Mouse (Mus musculus) MEL-GATA-1-ER (cell line): ENCODE data around the gene Ppip5k2.

Experiments
- DNase-seq: peaks from one replicate; pipeline ENCODE4 v3.0.0-alpha.2; 2012; ENCODE audit warnings: low read depth; ENCODE audit errors: extremely low read depth

The Ppip5k2 gene

GRCm38 (mm10) chr1:97759841-97760240, 10.4 kb downstream of the Ppip5k2 start:
- no peak for DNase-seq

- no peak for DNase-seq
These were observed 15.8 kb downstream of the Ppip5k2 start for GRCm38 (mm10) chr1:97754392-97754791.

GRCm38 (mm10) chr1:97753216-97753615, 17.0 kb downstream of the Ppip5k2 start:
- DNase-seq = no peak

GRCm38 (mm10) chr1:97748163-97748562, 22.0 kb downstream of the Ppip5k2 start:
- no peak for DNase-seq

GRCm38 (mm10) chr1:97746261-97746660, 23.9 kb downstream of the Ppip5k2 start:
- no peak for DNase-seq

GRCm38 (mm10) chr1:97745712-97746111, 24.5 kb downstream of the Ppip5k2 start:
- DNase-seq = no peak

GRCm38 (mm10) chr1:97743063-97743462, 27.1 kb downstream of the Ppip5k2 start:
- peak; percentile 71 for DNase-seq

GRCm38 (mm10) chr1:97729339-97729738, 40.9 kb downstream of the Ppip5k2 start:
- peak; percentile 37 for DNase-seq

- no peak for DNase-seq
These were observed 43.5 kb downstream of the Ppip5k2 start for GRCm38 (mm10) chr1:97726730-97727129.

- no peak for DNase-seq
These were observed 51.8 kb downstream of the Ppip5k2 start for GRCm38 (mm10) chr1:97718440-97718839.

- DNase-seq = no peak
These were observed 55.8 kb downstream of the Ppip5k2 start for GRCm38 (mm10) chr1:97714334-97714868.

GRCm38 (mm10) chr1:97710520-97710919, 59.7 kb downstream of the Ppip5k2 start:
- DNase-seq = no peak

GRCm38 (mm10) chr1:97705389-97705788, 64.8 kb downstream of the Ppip5k2 start:
- peak; percentile 52 for DNase-seq

GRCm38 (mm10) chr1:97704646-97705045, 65.6 kb downstream of the Ppip5k2 start:
- no peak for DNase-seq

- no peak for DNase-seq
These were observed 71.1 kb downstream of the Ppip5k2 start for GRCm38 (mm10) chr1:97698956-97699570.

GRCm38 (mm10) chr1:97697273-97697672, 72.9 kb downstream of the Ppip5k2 start:
- DNase-seq = no peak

- DNase-seq = peak; percentile 72
These were observed 76.4 kb downstream of the Ppip5k2 start for GRCm38 (mm10) chr1:97693825-97694224.

GRCm38 (mm10) chr1:97688756-97689155, 81.5 kb downstream of the Ppip5k2 start:
- DNase-seq = peak; percentile 59

GRCm38 (mm10) chr1:97676526-97677177, 93.6 kb downstream of the Ppip5k2 start:
- DNase-seq = no peak

- peak; percentile 60 for DNase-seq
These were observed 94.1 kb downstream of the Ppip5k2 start for GRCm38 (mm10) chr1:97676115-97676514.

GRCm38 (mm10) chr1:97672849-97673248, 97.4 kb downstream of the Ppip5k2 start:
- peak; percentile 55 for DNase-seq

- no peak for DNase-seq
These were observed 102.9 kb downstream of the Ppip5k2 start for GRCm38 (mm10) chr1:97667288-97667687.

- DNase-seq = no peak
These were observed 107.9 kb downstream of the Ppip5k2 start for GRCm38 (mm10) chr1:97662324-97662723.
